Mouse (Mus musculus) intestine, postnatal 0 days (tissue): ENCODE data around the gene Stxbp1. TPM values are rescaled to one million over a fixed set of nuclear protein-coding genes. Genes with fewer than 3 reads are reported as not detected.
A peak's percentile ranks its signal among the peaks of the same experiment; 100 is the strongest.

ENCODE experiments used
- ATAC-seq: fragments of 200-750 bp; cut with Nextera tagmentation; 2 replicates; pipeline ENCODE4 v1.8.0; 2017; ENCODE audit warnings: mild to moderate bottlenecking, moderate TSS enrichment, moderate library complexity
- H3K27ac ChIP-seq: fragments of 300-500 bp; sonication (generic); 2 replicates; pipeline ENCODE4 v1.5.1; 2014; ENCODE audit warnings: mild to moderate bottlenecking, low read depth, low read length, moderate library complexity
- H3K27me3 ChIP-seq: fragments of 300-500 bp; sonication (generic); replicated peaks from 2 replicates; pipeline ENCODE4 v1.6.1; 2014; ENCODE audit warnings: low read length, mixed read lengths; ENCODE audit not compliant: control insufficient read depth, insufficient read depth
- H3K36me3 ChIP-seq: fragments of 300-500 bp; sonication (generic); 2 replicates; pipeline ENCODE4 v1.6.1; 2014; ENCODE audit warnings: mild to moderate bottlenecking, moderate library complexity; ENCODE audit not compliant: control insufficient read depth, insufficient read depth
- H3K4me1 ChIP-seq: fragments of 300-500 bp; sonication (generic); replicated peaks from 2 replicates; pipeline ENCODE4 v1.6.1; 2014; ENCODE audit warnings: antibody characterized with exemption, low read length, mixed read lengths; ENCODE audit not compliant: control insufficient read depth, insufficient read depth
- H3K4me2 ChIP-seq: fragments of 300-500 bp; sonication (generic); replicated peaks from 2 replicates; pipeline ENCODE4 v1.6.1; 2014; ENCODE audit warnings: low read depth, mild to moderate bottlenecking, moderate library complexity
- H3K4me3 ChIP-seq: fragments of 300-500 bp; sonication (generic); 2 replicates; pipeline ENCODE4 v1.5.1; 2014; ENCODE audit warnings: low read depth, low read length
- H3K9ac ChIP-seq: fragments of 300-500 bp; sonication (generic); 2 replicates; pipeline ENCODE4 v1.6.1; 2014; ENCODE audit warnings: mild to moderate bottlenecking, low read depth, low read length
- H3K9me3 ChIP-seq: fragments of 300-500 bp; sonication (generic); 2 replicates; pipeline ENCODE4 v1.6.1; 2016; ENCODE audit warnings: mixed run types; ENCODE audit not compliant: control insufficient read depth
- CTCF ChIP-seq: sonication (generic); IDR thresholded peaks from 2 replicates; pipeline ENCODE4 v1.5.1; 2016; ENCODE audit warnings: low read depth, mild to moderate bottlenecking, control low read depth, antibody characterized with exemption, moderate library complexity
- WGBS: fragments of 180-500 bp; shearing (Covaris S2); extraction: QIAGEN DNeasy Blood & Tissue Kit; methylation state at CpG from one replicate; pipeline ENCODE4 v1.1.7; 2014; 5-methylcytosine and 5-hydroxymethylcytosine counted together
- polyA plus RNA-seq: library from polyadenylated mRNA; unstranded; fragments of >200 nt; fragmentation: Nextera tagmentation; extraction: Ambion mirVana; gene quantifications from 2 replicates; pipeline ENCODE4 v1.2.1, GENCODE M21; 2015

Gene Stxbp1
- polyA plus RNA-seq, 1 experiment from 2014 or later = 12.2 TPM

GRCm38 (mm10) chr2:32741273-32742172 lies 105.5 kb downstream of the Stxbp1 start:
- peak; percentile 14; the same call in 1 of the 2 replicates for TF ChIP-seq CTCF
- H3K4me3 ChIP-seq = peak overlapping the region; percentile 37
- 10% methylated on average over 56 of the region's 58 CpGs for WGBS
- H3K9ac ChIP-seq = peak overlapping the region; percentile 11; the same call in 1 of the 2 replicates
- 0 out of 2 replicates have a peak, but pooled peaks have one; percentile 17 for ATAC-seq
- 0 out of 2 replicates have a peak, but pooled peaks cover 8% of the 10 kb centered on the region for H3K36me3 ChIP-seq
- no peaks in the 10 kb centered on the region for H3K4me1 ChIP-seq
- peaks cover 23% of the 10 kb centered on the region for H3K27me3 ChIP-seq
- H3K9me3 ChIP-seq = no peaks in the 10 kb centered on the region
- no peak overlapping the region for H3K27ac ChIP-seq
- H3K4me2 ChIP-seq = peak overlapping the region; percentile 70

- Histone ChIP-seq H3K4me2 (peak within 1 kb of the TSS; percentile 70), H3K4me1 (no peaks in the 10 kb centered on the region), H3K36me3 (0 out of 2 replicates have a peak, but pooled peaks cover 5% of the 10 kb centered on the region), H3K9ac (peak within 1 kb of the TSS; percentile 11; the same call in 1 of the 2 replicates), H3K27me3 (peaks cover 23% of the 10 kb centered on the region), H3K27ac (no peak within 1 kb of the TSS), H3K9me3 (no peaks in the 10 kb centered on the region), H3K4me3 (peak within 1 kb of the TSS; percentile 37)
- 10% methylated on average over 11 of the region's 11 CpGs for WGBS
- ATAC-seq = no peak
- TF ChIP-seq CTCF = no peak
Measured at GRCm38 (mm10) chr2:32740916-32741272, 106.2 kb downstream of the Stxbp1 start, which contains the start of gene 6330409D20Rik. Gene 6330409D20Rik, minus strand, starts transcription at chr2:32741016.

GRCm38 (mm10) chr2:32739311-32739710 lies 107.7 kb downstream of the Stxbp1 start:
- WGBS = 63% methylated on average over 4 of the region's 4 CpGs
- ATAC-seq = no peak
- Histone ChIP-seq H3K36me3 (no peaks in the 10 kb centered on the region), H3K4me3 (no peak overlapping the region), H3K4me1 (no peaks in the 10 kb centered on the region), H3K9ac (no peak overlapping the region), H3K4me2 (no peak overlapping the region), H3K27ac (no peak overlapping the region), H3K9me3 (no peaks in the 10 kb centered on the region), H3K27me3 (peaks cover 23% of the 10 kb centered on the region)
- no peak for TF ChIP-seq CTCF

Other genes starting within 250 kb of the Stxbp1 start
- 8.3 and 9.1 TPM in 2 replicates for gene St6galnac6, start 247.5 kb downstream of the Stxbp1 start, polyA plus RNA-seq
- 10.5 and 12.1 TPM in 2 replicates for gene Ak1, start 225.5 kb downstream of the Stxbp1 start, polyA plus RNA-seq
- gene Eng, start 200.7 kb downstream of the Stxbp1 start, polyA plus RNA-seq = 32.2 and 34.1 TPM in 2 replicates
- 12.4 and 15.2 TPM in 2 replicates for gene Fpgs, start 143.1 kb downstream of the Stxbp1 start, polyA plus RNA-seq
- gene Cdk9, start 134.2 kb downstream of the Stxbp1 start, polyA plus RNA-seq = 54.0 and 62.2 TPM in 2 replicates
- gene Sh2d3c, start 126.2 kb downstream of the Stxbp1 start, polyA plus RNA-seq = 11.2 and 11.7 TPM in 2 replicates
- gene 6330409D20Rik, start 106.2 kb downstream of the Stxbp1 start, polyA plus RNA-seq = 0.18 TPM in 2 replicates
- gene Tor2a, start 90.0 kb downstream of the Stxbp1 start, polyA plus RNA-seq = 59.2 and 60.4 TPM in 2 replicates
- gene Ttc16, start 71.6 kb downstream of the Stxbp1 start, polyA plus RNA-seq = 0.04 and 0.09 TPM in 2 replicates
- gene Ptrh1, start 71.5 kb downstream of the Stxbp1 start, polyA plus RNA-seq = 8.4 and 10.5 TPM in 2 replicates
- gene Cfap157, start 62.8 kb downstream of the Stxbp1 start, polyA plus RNA-seq = 0.47 and 0.76 TPM in 2 replicates
- gene Fam129b, start 28.9 kb upstream of the Stxbp1 start, polyA plus RNA-seq = 13.9 and 15.3 TPM in 2 replicates
- 90.6 and 103 TPM in 2 replicates for gene Rpl12, start 114.3 kb upstream of the Stxbp1 start, polyA plus RNA-seq
- gene Lrsam1, start 114.4 kb upstream of the Stxbp1 start, polyA plus RNA-seq = 4.3 and 4.4 TPM in 2 replicates
- gene Slc2a8, start 134.8 kb upstream of the Stxbp1 start, polyA plus RNA-seq = 48.7 and 50.2 TPM in 2 replicates